Mouse (Mus musculus) ovary, postnatal 14 days (tissue): Measurements from ENCODE around the gene Slc9a3.

Source experiments
- DNase-seq: peaks from one replicate; pipeline ENCODE4 v3.0.0; 2022; ENCODE audit warnings: low spot score

The Slc9a3 gene

GRCm38 (mm10) chr13:74121141-74121602 lies at the start of gene Slc9a3:
TSS of gene Slc9a3 (plus strand) at chr13:74121457.
- DNase-seq, result no peak

- DNase-seq, result no peak
These were observed 49.5 kb upstream of the Slc9a3 start for GRCm38 (mm10) chr13:74071714-74072113.

- DNase-seq, result no peak
These were observed 47.9 kb upstream of the Slc9a3 start for GRCm38 (mm10) chr13:74073369-74073768.

GRCm38 (mm10) chr13:74090265-74090664 lies 31.0 kb upstream of the Slc9a3 start:
- DNase-seq, result no peak

- no peak for DNase-seq
These were observed 25.3 kb upstream of the Slc9a3 start for GRCm38 (mm10) chr13:74095936-74096335.

- peak; percentile 44 for DNase-seq
These were observed 24.4 kb upstream of the Slc9a3 start for GRCm38 (mm10) chr13:74096715-74097363.

GRCm38 (mm10) chr13:74098913-74099312 lies 22.3 kb upstream of the Slc9a3 start:
- no peak for DNase-seq

- DNase-seq, result no peak
These were observed 19.0 kb upstream of the Slc9a3 start for GRCm38 (mm10) chr13:74102108-74102830.

GRCm38 (mm10) chr13:74102831-74103582 lies 18.2 kb upstream of the Slc9a3 start:
- DNase-seq, result no peak

- no peak for DNase-seq
These were observed 16.8 kb upstream of the Slc9a3 start for GRCm38 (mm10) chr13:74104417-74104816.

- no peak for DNase-seq
These were observed 13.8 kb upstream of the Slc9a3 start for GRCm38 (mm10) chr13:74107410-74107809.

GRCm38 (mm10) chr13:74112593-74112992 lies 8.7 kb upstream of the Slc9a3 start:
- DNase-seq, result no peak

GRCm38 (mm10) chr13:74113626-74114191 lies 7.5 kb upstream of the Slc9a3 start:
- no peak for DNase-seq

- DNase-seq, result no peak
These were observed 606 bp downstream of the Slc9a3 start for GRCm38 (mm10) chr13:74121795-74122330.

- DNase-seq, result no peak
These were observed 1.4 kb downstream of the Slc9a3 start for GRCm38 (mm10) chr13:74122632-74123031.

- no peak for DNase-seq
These were observed 6.3 kb downstream of the Slc9a3 start for GRCm38 (mm10) chr13:74127571-74127970.

- DNase-seq, result no peak
These were observed 8.7 kb downstream of the Slc9a3 start for GRCm38 (mm10) chr13:74129909-74130308.

- no peak for DNase-seq
These were observed 17.8 kb downstream of the Slc9a3 start for GRCm38 (mm10) chr13:74138906-74139647.

- DNase-seq, result no peak
These were observed 19.5 kb downstream of the Slc9a3 start for GRCm38 (mm10) chr13:74140793-74141192.

- DNase-seq, result no peak
These were observed 22.0 kb downstream of the Slc9a3 start for GRCm38 (mm10) chr13:74143282-74143681.

- DNase-seq, result no peak
These were observed 23.0 kb downstream of the Slc9a3 start for GRCm38 (mm10) chr13:74144120-74144884.
